Mouse (Mus musculus): Measurements from ENCODE around the gene Ifnb1.

Gene Ifnb1

DNA sequence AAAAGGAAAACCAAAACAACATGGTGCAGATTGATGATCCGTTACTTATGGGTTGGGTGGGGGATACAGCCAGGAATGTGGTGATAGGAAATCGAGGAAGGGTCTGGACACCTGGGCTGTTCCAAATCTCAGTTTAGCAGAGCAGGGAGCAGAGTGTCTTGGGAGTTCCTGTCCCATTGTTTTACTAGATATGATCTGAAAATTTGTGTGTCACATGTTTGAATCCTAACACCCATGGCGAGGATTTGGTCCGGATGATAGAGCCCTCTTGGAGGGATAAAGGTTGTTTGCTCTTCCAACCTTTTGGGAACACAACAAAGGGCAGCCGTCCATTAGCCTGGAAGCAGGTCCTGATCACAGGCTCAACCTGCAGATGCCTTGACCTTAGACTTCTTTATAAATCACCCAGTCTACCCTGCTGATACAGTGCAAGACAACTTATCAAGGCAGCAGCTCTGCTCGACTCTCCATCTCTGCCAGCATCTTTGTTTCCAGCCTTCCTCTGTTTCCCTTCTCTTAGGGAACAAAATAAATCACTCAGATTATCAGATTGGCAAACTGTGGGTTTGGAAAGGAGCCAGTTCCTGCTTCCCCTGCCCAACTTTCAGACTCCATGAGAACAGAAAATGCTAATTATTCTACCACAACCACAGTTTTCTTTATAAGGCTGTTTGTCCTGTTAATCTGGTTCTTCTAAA lies 26.1 kb downstream of the Ifnb1 start:
- DNase-seq: peak; percentile 50 to 51

DNA sequence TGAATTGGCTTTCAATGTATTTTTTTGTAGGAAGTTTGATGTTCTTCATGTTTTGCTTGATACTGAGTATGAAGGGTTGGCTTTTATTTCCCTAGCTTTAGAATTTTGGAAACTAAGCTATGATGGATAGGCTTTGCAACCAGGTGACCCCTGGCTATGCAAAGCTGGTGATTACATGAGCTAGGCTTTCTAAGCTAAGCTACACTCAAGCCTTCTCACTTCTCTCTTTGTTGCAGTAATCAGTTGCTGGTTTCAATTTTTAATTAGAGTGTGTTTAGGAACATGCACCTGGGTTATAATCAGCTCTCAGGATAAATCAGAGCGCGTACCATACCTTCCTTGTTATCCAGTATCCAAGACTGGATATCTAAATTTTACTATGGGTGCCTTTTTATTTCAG lies 33.0 kb downstream of the Ifnb1 start:
- no peak for DNase-seq

DNA sequence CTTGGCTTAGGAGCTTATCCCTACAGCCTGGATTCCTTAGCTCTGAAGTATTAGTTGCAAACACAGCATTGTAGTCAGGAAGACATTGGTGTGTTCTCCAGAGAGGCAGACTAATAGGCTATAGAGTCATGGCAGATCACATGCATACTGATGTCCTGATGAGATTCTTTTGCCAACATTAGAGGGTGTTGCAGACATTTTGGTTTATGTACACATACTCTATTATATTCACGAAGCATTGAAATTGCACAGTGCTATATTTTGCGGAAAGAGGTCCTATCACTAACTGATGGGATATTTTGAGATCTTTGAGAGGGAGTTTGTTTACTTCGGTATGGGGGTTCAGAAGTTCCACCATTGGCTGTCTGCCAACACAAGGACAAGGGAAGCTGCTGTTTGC lies 34.5 kb downstream of the Ifnb1 start:
- DNase-seq: no peak

DNA sequence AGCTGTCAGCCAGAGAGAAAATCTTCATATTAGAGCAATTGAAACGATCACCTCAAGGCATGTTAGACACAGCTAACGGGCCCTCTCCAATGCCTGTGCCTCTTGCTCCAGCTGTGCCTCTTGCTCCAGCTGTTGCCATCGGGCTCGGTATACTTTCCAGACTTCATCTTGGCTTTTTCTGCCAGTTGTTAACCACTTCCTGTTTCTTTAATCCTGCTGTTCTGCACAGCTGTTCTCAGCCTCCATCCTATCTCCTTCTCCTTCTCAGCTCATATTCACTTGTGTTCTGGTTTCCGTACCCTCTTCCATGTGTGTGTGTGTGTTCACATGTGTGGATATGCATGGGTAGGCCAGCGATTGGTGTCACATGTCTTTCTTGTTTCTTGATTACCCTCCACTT lies 42.4 kb downstream of the Ifnb1 start:
- no peak for DNase-seq

DNA sequence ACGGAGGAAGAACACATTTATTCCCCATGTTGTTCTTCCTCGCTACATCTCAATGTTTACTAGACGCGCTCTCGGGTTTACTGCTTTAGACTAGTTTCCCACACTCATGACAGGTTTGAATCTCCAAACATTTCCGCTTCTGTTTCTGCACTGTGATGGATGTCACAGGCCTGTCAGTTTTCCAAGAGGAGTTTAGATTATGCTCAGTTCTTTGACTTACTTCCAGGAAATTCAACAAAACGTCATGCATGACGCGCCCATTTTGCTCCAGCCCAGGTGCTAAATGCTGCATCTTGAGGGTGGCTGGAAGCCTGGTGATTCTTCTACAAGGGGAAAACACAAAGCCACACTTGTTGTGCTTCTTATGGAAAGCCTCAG lies 43.8 kb downstream of the Ifnb1 start:
- DNase-seq: no peak

- DNase-seq: no peak
These were observed 44.3 kb downstream of the Ifnb1 start for GRCm38 (mm10) chr4:88478177-88478808.

GRCm38 (mm10) chr4:88476511-88477210 lies 45.9 kb downstream of the Ifnb1 start:
- peak in 1 of 2 experiments; percentile 25 for DNase-seq

- no peak for DNase-seq
These were observed 46.5 kb downstream of the Ifnb1 start for GRCm38 (mm10) chr4:88476084-88476483.
